Mouse (Mus musculus): ENCODE measurements around the gene Atp5j2.

DNA sequence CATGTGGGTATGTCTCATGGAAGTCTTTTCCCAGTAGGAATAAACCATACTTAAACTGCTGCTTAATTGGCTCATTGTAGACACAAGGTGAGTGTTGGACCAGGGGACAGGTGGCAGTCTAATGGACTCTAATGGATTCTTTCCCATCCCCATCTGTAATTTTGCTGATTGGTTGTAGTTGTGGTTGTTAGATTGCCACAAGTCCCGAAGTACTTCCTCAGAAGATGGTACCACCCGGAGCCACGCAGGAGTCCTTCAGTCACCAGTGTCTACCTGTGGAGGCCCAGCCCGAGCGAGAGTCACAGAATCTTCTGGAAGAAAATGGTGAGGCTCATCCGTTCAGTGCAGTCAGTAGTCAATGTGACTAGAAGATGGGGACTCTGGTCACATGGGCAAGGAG is 15.5 kb upstream of the Atp5j2 start:
- TF ChIP-seq CTCF (conservative IDR thresholded peaks at IDR 0.05; ENCODE audit: low read length): no peak
- no peak for TF ChIP-seq NANOG (IDR thresholded peaks at IDR 0.05; ENCODE audit: borderline replicate concordance, low read length)
- TF ChIP-seq POU5F1 (IDR thresholded peaks at IDR 0.05; ENCODE audit: borderline replicate concordance, low read length): no peak

Data from E14TG2a.4 (cell line).